Mouse (Mus musculus): ENCODE measurements at regions not wholly inside any gene's neighbourhood (a gene's known extent, or its start where the extent isn't known, plus 50 kb on each side); places are given as distances from the start of the nearest gene placed in this dataset.

- TF ChIP-seq CTCF (IDR thresholded peaks at IDR 0.05; ENCODE audit: borderline replicate concordance, insufficient read depth, low read length): no peak
- no peak for TF ChIP-seq POLR2A (IDR thresholded peaks at IDR 0.05; ENCODE audit: low read depth, low read length)
Measured at GRCm38 (mm10) chr10:45822251-45822650, 244.6 kb downstream of the Hace1 start.
